Mouse (Mus musculus): ENCODE results near the gene Arrb1.

DNA sequence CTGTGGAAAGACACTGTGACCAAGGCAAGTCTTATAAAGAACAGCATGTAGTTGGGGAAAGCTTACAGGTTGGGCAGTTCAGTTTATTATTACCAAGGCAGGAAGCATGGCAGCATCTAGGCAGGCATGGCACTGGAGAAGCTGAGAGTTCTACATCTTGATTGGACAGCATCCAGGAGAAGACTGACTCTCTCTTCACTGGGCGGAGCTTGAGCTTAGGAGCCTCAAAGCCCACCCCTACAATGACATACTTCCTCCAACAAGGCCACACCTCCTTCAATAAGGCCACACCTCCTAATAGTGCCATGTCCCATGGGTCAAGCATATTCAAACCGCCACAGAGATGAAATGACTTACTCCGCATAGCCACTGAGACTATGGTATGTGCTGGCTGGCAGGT lies 16.4 kb downstream of the Arrb1 start:
- TF ChIP-seq CTCF (IDR thresholded peaks at IDR 0.05; ENCODE audit: control insufficient read depth, insufficient read depth, insufficient read length) (no peak), CEBPB (IDR thresholded peaks at IDR 0.05; ENCODE audit: low read depth) (no peak), USF1 (IDR thresholded peaks at IDR 0.05; ENCODE audit: low read depth) (no peak)

All from C2C12 (cell line).